Mouse (Mus musculus) liver, embryonic 13.5 days (tissue): Measurements from ENCODE around the gene Mrpl1. TPM values are rescaled to one million over a fixed set of nuclear protein-coding genes. Genes with fewer than 3 reads are reported as not detected.

ENCODE experiments used
- ATAC-seq: fragments of 200-750 bp; cut with Nextera tagmentation; 2 replicates; pipeline ENCODE4 v1.8.0; 2017; ENCODE audit warnings: low read depth, mild to moderate bottlenecking, moderate number of reproducible peaks, moderate library complexity
- DNase-seq: peaks from one replicate; pipeline ENCODE4 v3.0.0; 2022
- H3K27ac ChIP-seq: fragments of 300-500 bp; sonication (generic); 2 replicates; pipeline ENCODE4 v1.5.1; 2015; ENCODE audit warnings: moderate library complexity, mild to moderate bottlenecking, inconsistent platforms
- H3K27me3 ChIP-seq: fragments of 300-500 bp; sonication (generic); 2 replicates; pipeline ENCODE4 v1.6.1; 2015; ENCODE audit warnings: mild to moderate bottlenecking, inconsistent platforms
- H3K36me3 ChIP-seq: fragments of 300-500 bp; sonication (generic); 2 replicates; pipeline ENCODE4 v1.6.1; 2015; ENCODE audit warnings: mild to moderate bottlenecking, inconsistent platforms
- H3K4me1 ChIP-seq: fragments of 300-500 bp; sonication (generic); replicated peaks from 2 replicates; pipeline ENCODE4 v1.6.1; 2015; ENCODE audit warnings: inconsistent platforms
- H3K4me2 ChIP-seq: fragments of 300-500 bp; sonication (generic); 2 replicates; pipeline ENCODE4 v1.6.1; 2015; ENCODE audit warnings: inconsistent platforms, mild to moderate bottlenecking, moderate library complexity
- H3K4me3 ChIP-seq: fragments of 300-500 bp; sonication (generic); replicated peaks from 2 replicates; pipeline ENCODE4 v1.5.1; 2015; ENCODE audit warnings: mild to moderate bottlenecking, inconsistent platforms
- H3K9ac ChIP-seq: fragments of 300-500 bp; sonication (generic); 2 replicates; pipeline ENCODE4 v1.6.1; 2015; ENCODE audit warnings: mild to moderate bottlenecking, inconsistent platforms
- H3K9me3 ChIP-seq: fragments of 300-500 bp; sonication (generic); replicated peaks from 2 replicates; pipeline ENCODE4 v1.6.1; 2016; ENCODE audit warnings: inconsistent platforms
- WGBS: fragments of 180-500 bp; shearing (Covaris S2); methylation state at CpG from one replicate; pipeline ENCODE4 v1.1.7; 2015; ENCODE audit not compliant: insufficient replicate concordance; 5-methylcytosine and 5-hydroxymethylcytosine counted together
- polyA plus RNA-seq: library from polyadenylated mRNA; unstranded; fragments of >200 nt; fragmentation: Nextera tagmentation; extraction: Ambion mirVana; gene quantifications from 2 replicates; pipeline ENCODE4 v1.2.1, GENCODE M21; 2015

The Mrpl1 gene
- polyA plus RNA-seq, 1 experiment from 2014 or later: 21.5 TPM

GRCm38 (mm10) chr5:96311677-96312076 is 102.4 kb downstream of the Mrpl1 start:
- no peaks in the 10 kb centered on the region for H3K36me3 ChIP-seq
- no peaks in the 10 kb centered on the region for H3K4me1 ChIP-seq
- no peak overlapping the region for H3K27ac ChIP-seq
- H3K27me3 ChIP-seq: no peaks in the 10 kb centered on the region
- 60% methylated on average over 8 of the region's 8 CpGs for WGBS
- H3K4me2 ChIP-seq: no peak overlapping the region
- H3K9me3 ChIP-seq: no peaks in the 10 kb centered on the region
- no peak overlapping the region for H3K4me3 ChIP-seq
- no peak for ATAC-seq
- H3K9ac ChIP-seq: no peak overlapping the region
- DNase-seq: no peak

Other genes with a start within 250 kb of the Mrpl1 start
- gene Cnot6l, start 45.3 kb upstream of the Mrpl1 start, polyA plus RNA-seq: 7.5 and 8.7 TPM in 2 replicates
- gene Fras1, start 164.5 kb downstream of the Mrpl1 start, polyA plus RNA-seq: 1.2 and 1.7 TPM in 2 replicates